Comparison of ENCODE assay signal across 11 mouse cellular contexts in genomic region chr12:107928905-107929304, GRCm38 (mm10).
A peak's percentile ranks its signal among the peaks of the same experiment; 100 is the strongest.
DNase-seq lines count a peak whose midpoint lies in the region; ATAC-seq and TF ChIP-seq lines count a peak whose summit lies in the region.
"Had no signal": no experiment of that assay in that cellular context is flagged by ENCODE, and none has a peak within 500 bp of the region (broad histone marks: within the 10 kb centered on the region; RNA-seq: fewer than 3 reads in every experiment).

No protein-coding gene starts in this region.

- peak overlapping the region; percentile 48 for H3K4me2 ChIP-seq in forebrain, embryonic 15.5 days (replicated peaks)
- no peak overlapping the region for H3K4me2 ChIP-seq in kidney, embryonic 16.5 days (replicated peaks; ENCODE audit: low read depth, low read length)
- H3K4me2 ChIP-seq in neural tube, embryonic 13.5 days: peak overlapping the region; percentile 48

- ATAC-seq in forebrain, embryonic 15.5 days (replicated peaks): peak; percentile 17; the same call in 1 of the 2 replicates
- ATAC-seq in kidney, embryonic 16.5 days (ENCODE audit: low FRiP score, low TSS enrichment): peak; percentile 28; the same call in 1 of the 2 replicates
- no peak for ATAC-seq in neural tube, embryonic 13.5 days (ENCODE audit: low read depth)
- no peak for ATAC-seq in cerebellum, adult (ENCODE audit: insufficient number of reproducible peaks, low FRiP score, low TSS enrichment)

- H3K27me3 ChIP-seq in kidney, adult 2 months (replicated peaks; ENCODE audit: control insufficient read depth, insufficient read depth, low read length): no peaks in the 10 kb centered on the region
- no peaks in the 10 kb centered on the region for H3K27me3 ChIP-seq in forebrain, embryonic 15.5 days
- no peaks in the 10 kb centered on the region for H3K27me3 ChIP-seq in kidney, embryonic 16.5 days (ENCODE audit: insufficient read depth, low read length)
- no peaks in the 10 kb centered on the region for H3K27me3 ChIP-seq in neural tube, embryonic 13.5 days

- no peak for TF ChIP-seq CTCF in kidney, adult 2 months (conservative IDR thresholded peaks at IDR 0.05; ENCODE audit: insufficient read depth, insufficient read length, low read depth, low read length)

- H3K4me1 ChIP-seq in kidney, adult 2 months (ENCODE audit: control insufficient read depth, insufficient read depth, low read length): no peaks in the 10 kb centered on the region
- H3K4me1 ChIP-seq in forebrain, embryonic 15.5 days: peaks cover 98% of the 10 kb centered on the region
- peaks cover 37% of the 10 kb centered on the region for H3K4me1 ChIP-seq in kidney, embryonic 16.5 days (ENCODE audit: insufficient read depth, low read length)
- peaks cover 98% of the 10 kb centered on the region for H3K4me1 ChIP-seq in neural tube, embryonic 13.5 days (replicated peaks)

- WGBS in kidney, adult 2 months: 34% methylated on average over 7 of the region's 7 CpGs
- 35% methylated on average over 7 of the region's 7 CpGs for WGBS in forebrain, embryonic 15.5 days
- 37% methylated on average over 7 of the region's 7 CpGs for WGBS in kidney, embryonic 16.5 days
- WGBS in neural tube, embryonic 13.5 days: 39% methylated on average over 7 of the region's 7 CpGs

- H3K9ac ChIP-seq in forebrain, embryonic 15.5 days (replicated peaks): 0 out of 2 replicates have a peak overlapping the region, but pooled peaks have one; percentile 22
- no peak overlapping the region for H3K9ac ChIP-seq in kidney, embryonic 16.5 days (replicated peaks; ENCODE audit: low read length)
- H3K9ac ChIP-seq in neural tube, embryonic 13.5 days: peak overlapping the region; percentile 53; the same call in 1 of the 2 replicates

- peak; percentile 31 for DNase-seq in kidney, adult 11 months
- no peak for DNase-seq in kidney, adult 2 months
- DNase-seq in right cerebral cortex, postnatal 36 days (ENCODE audit: low spot score in 2 of 2): no peak
- DNase-seq in MN1 (ENCODE audit: low spot score): no peak
- DNase-seq: embryo, embryonic 11 days; heart, postnatal 36 days; lung, postnatal 14 days had no signal

- no peak overlapping the region for H3K4me3 ChIP-seq in kidney, adult 2 months (ENCODE audit: insufficient read depth, low read depth, low read length)
- no peak overlapping the region; the same call in 1 of the 2 replicates for H3K4me3 ChIP-seq in forebrain, embryonic 15.5 days
- H3K4me3 ChIP-seq in kidney, embryonic 16.5 days (ENCODE audit: low read length): no peak overlapping the region
- no peak overlapping the region for H3K4me3 ChIP-seq in neural tube, embryonic 13.5 days

- no peak for TF ChIP-seq POLR2A in kidney, adult 2 months (IDR thresholded peaks at IDR 0.05; ENCODE audit: low read depth, low read length)

- no peaks in the 10 kb centered on the region for H3K36me3 ChIP-seq in kidney, adult 2 months (ENCODE audit: control insufficient read depth, insufficient read depth, low read length)
- no peaks in the 10 kb centered on the region for H3K36me3 ChIP-seq in forebrain, embryonic 15.5 days
- H3K36me3 ChIP-seq in kidney, embryonic 16.5 days (ENCODE audit: insufficient read depth, low read length): no peaks in the 10 kb centered on the region
- H3K36me3 ChIP-seq in neural tube, embryonic 13.5 days: no peaks in the 10 kb centered on the region

- no peaks in the 10 kb centered on the region for H3K9me3 ChIP-seq in forebrain, embryonic 15.5 days
- no peaks in the 10 kb centered on the region for H3K9me3 ChIP-seq in kidney, embryonic 16.5 days (ENCODE audit: low read length)
- H3K9me3 ChIP-seq in neural tube, embryonic 13.5 days: no peaks in the 10 kb centered on the region

- no peak overlapping the region for H3K27ac ChIP-seq in kidney, adult 2 months (ENCODE audit: insufficient read depth, low read depth, low read length)
- peak overlapping the region; percentile 94 for H3K27ac ChIP-seq in forebrain, embryonic 15.5 days (replicated peaks)
- no peak overlapping the region for H3K27ac ChIP-seq in kidney, embryonic 16.5 days (ENCODE audit: low read length)
- peak overlapping the region; percentile 85 for H3K27ac ChIP-seq in neural tube, embryonic 13.5 days (replicated peaks)

Comparison
In these comparisons a context has a peak if more than half of its experiments do, and no peak if none do; other contexts are left out.
1. H3K27ac ChIP-seq: peak in forebrain, embryonic 15.5 days (single experiment) and neural tube, embryonic 13.5 days (single experiment); none in kidney, adult 2 months (single experiment) and kidney, embryonic 16.5 days (single experiment).
2. ATAC-seq: peak in forebrain, embryonic 15.5 days (single experiment) and kidney, embryonic 16.5 days (single experiment); none in neural tube, embryonic 13.5 days (single experiment) and cerebellum, adult (single experiment).